Mouse (Mus musculus) myocyte (in vitro differentiated cells): ENCODE data around the gene Fam83f. TPM values are rescaled to one million over a fixed set of nuclear protein-coding genes. Genes with fewer than 3 reads are reported as not detected.
A peak's percentile ranks its signal among the peaks of the same experiment; 100 is the strongest.

Source experiments
- H3K27me3 ChIP-seq: one replicate; pipeline ENCODE4 v1.6.1; 2011; ENCODE audit not compliant: control insufficient read depth, insufficient read depth, insufficient read length
- H3K36me3 ChIP-seq: one replicate; pipeline ENCODE4 v1.6.1; 2011; ENCODE audit not compliant: control insufficient read depth, insufficient read depth
- H3K4me2 ChIP-seq: one replicate; pipeline ENCODE4 v1.6.1; 2011; ENCODE audit warnings: low read depth, control low read depth
- H3K4me3 ChIP-seq: one replicate; pipeline ENCODE4 v1.5.1; 2011; ENCODE audit warnings: mild to moderate bottlenecking, control low read depth, moderate library complexity
- H3K79me2 ChIP-seq: one replicate; pipeline ENCODE4 v1.6.1; 2011; ENCODE audit not compliant: control insufficient read depth, insufficient read depth
- H3ac ChIP-seq: one replicate; pipeline ENCODE4 v1.6.1; 2011; ENCODE audit not compliant: control insufficient read depth, insufficient read length
- CEBPB ChIP-seq: IDR thresholded peaks from 2 replicates; pipeline ENCODE4 v1.6.1; 2011; ENCODE audit warnings: mild to moderate bottlenecking, moderate library complexity; ENCODE audit not compliant: poor library complexity, insufficient read depth, severe bottlenecking
- E2F4 ChIP-seq: IDR thresholded peaks from one replicate; pipeline ENCODE4 v1.6.1; 2011; ENCODE audit warnings: mild to moderate bottlenecking, control low read depth, moderate library complexity; ENCODE audit not compliant: insufficient read depth
- MAX ChIP-seq: IDR thresholded peaks from one replicate; pipeline ENCODE4 v1.6.1; 2011; ENCODE audit warnings: low read depth, mild to moderate bottlenecking, control low read depth
- MYOD1 ChIP-seq, 3 experiments: IDR thresholded peaks; one replicate each; pipeline ENCODE4 v1.6.1; 2011; ENCODE audit warnings: control low read depth in 2 of 3, low read depth in 2 of 3, mild to moderate bottlenecking in 2 of 3, moderate library complexity in 1 of 3; ENCODE audit not compliant: insufficient read length in 2 of 3, control insufficient read depth in 1 of 3
- MYOG ChIP-seq, 3 experiments: IDR thresholded peaks; one replicate each; pipeline ENCODE4 v1.6.1; 2011; ENCODE audit warnings: control low read depth in 2 of 3, low read depth in 2 of 3, mild to moderate bottlenecking in 2 of 3; ENCODE audit not compliant: insufficient read length in 2 of 3, control insufficient read depth in 1 of 3, insufficient read depth in 1 of 3
- POLR2A ChIP-seq: IDR thresholded peaks from one replicate; pipeline ENCODE4 v1.6.1; 2011; ENCODE audit warnings: low read depth, mild to moderate bottlenecking, control low read depth, moderate library complexity; ENCODE audit not compliant: insufficient read length
- POLR2AphosphoS2 ChIP-seq: IDR thresholded peaks from one replicate; pipeline ENCODE4 v1.6.1; 2011; ENCODE audit warnings: low read depth, control low read depth; ENCODE audit not compliant: insufficient read length
- REST ChIP-seq: IDR thresholded peaks from one replicate; pipeline ENCODE4 v1.6.1; 2011; ENCODE audit warnings: mild to moderate bottlenecking, control low read depth, moderate library complexity; ENCODE audit not compliant: insufficient read depth, insufficient read length
- SRF ChIP-seq: IDR thresholded peaks from one replicate; pipeline ENCODE4 v1.6.1; 2011; ENCODE audit warnings: low read depth; ENCODE audit not compliant: control insufficient read depth, insufficient read length
- TCF12 ChIP-seq: IDR thresholded peaks from one replicate; pipeline ENCODE4 v1.6.1; 2011; ENCODE audit warnings: mild to moderate bottlenecking, control low read depth; ENCODE audit not compliant: poor library complexity, insufficient read depth, severe bottlenecking
- TCF3 ChIP-seq: IDR thresholded peaks from one replicate; pipeline ENCODE4 v1.6.1; 2011; ENCODE audit warnings: low read depth, control low read depth; ENCODE audit not compliant: insufficient read length
- USF1 ChIP-seq: IDR thresholded peaks from one replicate; pipeline ENCODE4 v1.6.1; 2011; ENCODE audit warnings: low read depth, mild to moderate bottlenecking, control low read depth, moderate library complexity
- polyA plus RNA-seq: library from polyadenylated mRNA; unstranded; fragments of >200 nt; fragmentation: generic; extraction: Trizol; gene quantifications from one replicate; pipeline ENCODE4 v1.2.1, GENCODE M21; 2012; ENCODE audit warnings: missing spikeins

Fam83f gene
- polyA plus RNA-seq, 1 experiment: not detected

- no peaks in the 10 kb centered on the region for H3K79me2 ChIP-seq
- peak overlapping the region; percentile 35 for H3K4me2 ChIP-seq
- H3ac ChIP-seq: no peak overlapping the region
- no peaks in the 10 kb centered on the region for H3K36me3 ChIP-seq
- H3K4me3 ChIP-seq: no peak overlapping the region
- TF ChIP-seq MAX (no peak), POLR2A (no peak), TCF3 (no peak), TCF12 (no peak), SRF (no peak), E2F4 (no peak), REST (no peak), MYOD1 (IDR thresholded peaks at IDR 0.05; ENCODE audit: control insufficient read depth in 1 of 3, insufficient read length in 2 of 3, low read depth in 2 of 3) (no peak), POLR2AphosphoS2 (no peak), MYOG (IDR thresholded peaks at IDR 0.05; ENCODE audit: control insufficient read depth in 1 of 3, insufficient read depth in 1 of 3, insufficient read length in 2 of 3, low read depth in 2 of 3) (no peak), CEBPB (no peak), USF1 (no peak)
- H3K27me3 ChIP-seq: no peaks in the 10 kb centered on the region
These were observed 32.5 kb upstream of the Fam83f start for GRCm38 (mm10) chr15:80639071-80639702.

GRCm38 (mm10) chr15:80639874-80640273 lies 31.8 kb upstream of the Fam83f start:
- H3K36me3 ChIP-seq: no peaks in the 10 kb centered on the region
- no peak overlapping the region for H3ac ChIP-seq
- no peak overlapping the region for H3K4me2 ChIP-seq
- TF ChIP-seq MAX: no peak
- no peak for TF ChIP-seq TCF3
- TF ChIP-seq MYOG (IDR thresholded peaks at IDR 0.05; ENCODE audit: control insufficient read depth in 1 of 3, insufficient read depth in 1 of 3, insufficient read length in 2 of 3, low read depth in 2 of 3): no peak
- TF ChIP-seq E2F4: no peak
- TF ChIP-seq POLR2AphosphoS2: no peak
- no peak for TF ChIP-seq POLR2A
- TF ChIP-seq REST: no peak
- no peak for TF ChIP-seq MYOD1 (IDR thresholded peaks at IDR 0.05; ENCODE audit: control insufficient read depth in 1 of 3, insufficient read length in 2 of 3, low read depth in 2 of 3)
- H3K79me2 ChIP-seq: no peaks in the 10 kb centered on the region
- no peak overlapping the region for H3K4me3 ChIP-seq
- no peaks in the 10 kb centered on the region for H3K27me3 ChIP-seq

- TF ChIP-seq TCF3 (no peak), USF1 (no peak), POLR2AphosphoS2 (no peak), MAX (no peak), SRF (no peak), CEBPB (no peak), MYOD1 (IDR thresholded peaks at IDR 0.05; ENCODE audit: control insufficient read depth in 1 of 3, insufficient read length in 2 of 3, low read depth in 2 of 3) (no peak), TCF12 (no peak), REST (no peak), MYOG (IDR thresholded peaks at IDR 0.05; ENCODE audit: control insufficient read depth in 1 of 3, insufficient read depth in 1 of 3, insufficient read length in 2 of 3, low read depth in 2 of 3) (no peak), POLR2A (no peak), E2F4 (no peak)
- H3K4me3 ChIP-seq: no peak overlapping the region
- no peaks in the 10 kb centered on the region for H3K79me2 ChIP-seq
- no peak overlapping the region for H3K4me2 ChIP-seq
- H3K27me3 ChIP-seq: no peaks in the 10 kb centered on the region
- H3ac ChIP-seq: no peak overlapping the region
- H3K36me3 ChIP-seq: no peaks in the 10 kb centered on the region
These were observed 29.8 kb upstream of the Fam83f start for GRCm38 (mm10) chr15:80641702-80642435.

GRCm38 (mm10) chr15:80645006-80645797 lies 26.4 kb upstream of the Fam83f start:
- Histone ChIP-seq H3ac (no peak overlapping the region), H3K79me2 (no peaks in the 10 kb centered on the region), H3K36me3 (no peaks in the 10 kb centered on the region), H3K27me3 (no peaks in the 10 kb centered on the region), H3K4me2 (no peak overlapping the region), H3K4me3 (no peak overlapping the region)
- TF ChIP-seq REST (no peak), TCF3 (no peak), MYOD1 (IDR thresholded peaks at IDR 0.05; ENCODE audit: control insufficient read depth in 1 of 3, insufficient read length in 2 of 3, low read depth in 2 of 3) (peak in 1 of 3 experiments; percentile 17)
